Mouse (Mus musculus) heart, postnatal 0 days (tissue): Measurements from ENCODE around the gene Rassf1. TPM values are rescaled to one million over a fixed set of nuclear protein-coding genes. Genes with fewer than 3 reads are reported as not detected.

Source experiments
- ATAC-seq: fragments of 200-750 bp; cut with Nextera tagmentation; 2 replicates; pipeline ENCODE4 v1.8.0; 2017; ENCODE audit warnings: low read depth, moderate number of reproducible peaks, moderate library complexity; ENCODE audit not compliant: insufficient read depth
- DNase-seq: peaks from one replicate; pipeline ENCODE4 v3.0.0-alpha.2; 2016; ENCODE audit warnings: low spot score
- H3K27ac ChIP-seq: fragments of 300-500 bp; sonication (generic); 2 replicates; pipeline ENCODE4 v1.5.1; 2014; ENCODE audit warnings: low read depth, mild to moderate bottlenecking
- H3K27me3 ChIP-seq: fragments of 300-500 bp; sonication (generic); 2 replicates; pipeline ENCODE4 v1.6.1; 2014; ENCODE audit warnings: low read length, mixed read lengths; ENCODE audit not compliant: control insufficient read depth, insufficient read depth
- H3K36me3 ChIP-seq: fragments of 300-500 bp; sonication (generic); replicated peaks from 2 replicates; pipeline ENCODE4 v1.6.1; 2014; ENCODE audit warnings: low read length, mixed read lengths; ENCODE audit not compliant: control insufficient read depth, insufficient read depth
- H3K4me1 ChIP-seq: fragments of 300-500 bp; sonication (generic); 2 replicates; pipeline ENCODE4 v1.6.1; 2014; ENCODE audit warnings: antibody characterized with exemption; ENCODE audit not compliant: control insufficient read depth, insufficient read depth
- H3K4me2 ChIP-seq: fragments of 300-500 bp; sonication (generic); 2 replicates; pipeline ENCODE4 v1.6.1; 2014; ENCODE audit warnings: low read depth, mild to moderate bottlenecking, low read length, moderate library complexity
- H3K4me3 ChIP-seq: fragments of 300-500 bp; sonication (generic); 2 replicates; pipeline ENCODE4 v1.5.1; 2014; ENCODE audit warnings: low read depth, low read length
- H3K9ac ChIP-seq: fragments of 300-500 bp; sonication (generic); replicated peaks from 2 replicates; pipeline ENCODE4 v1.6.1; 2014; ENCODE audit warnings: low read depth, low read length, mixed read lengths
- H3K9me3 ChIP-seq: fragments of 300-500 bp; sonication (generic); replicated peaks from 2 replicates; pipeline ENCODE4 v1.6.1; 2016; ENCODE audit warnings: low read length; ENCODE audit not compliant: control insufficient read depth
- CTCF ChIP-seq: IDR thresholded peaks from 2 replicates; pipeline ENCODE4 v1.5.1; 2016; ENCODE audit warnings: antibody characterized with exemption, control low read depth, low read depth
- EP300 ChIP-seq: IDR thresholded peaks from 2 replicates; pipeline ENCODE4 v1.6.1; 2016; ENCODE audit warnings: antibody characterized with exemption, low read depth
- WGBS: fragments of 180-500 bp; shearing (Covaris S2); extraction: QIAGEN DNeasy Blood & Tissue Kit; methylation state at CpG from one replicate; pipeline ENCODE4 v1.1.7; 2014; 5-methylcytosine and 5-hydroxymethylcytosine counted together
- polyA plus RNA-seq: library from polyadenylated mRNA; unstranded; fragments of >200 nt; fragmentation: Nextera tagmentation; extraction: Ambion mirVana; gene quantifications from 2 replicates; pipeline ENCODE4 v1.2.1, GENCODE M21; 2015
- total RNA-seq: library from RNA; depleted of rRNA; stranded (reverse); fragments of >200 nt; gene quantifications from 2 replicates; pipeline ENCODE4 v1.2.3, GENCODE M21; 2014; ENCODE audit warnings: low replicate concordance

Gene Rassf1
- total and polyA plus RNA-seq, 2 experiments from 2014 or later, result 28.7 to 35.1 TPM

GRCm38 (mm10) chr9:107590773-107591060 is 39.4 kb downstream of the Rassf1 start:
- 85% methylated on average over 6 of the region's 6 CpGs for WGBS
- Histone ChIP-seq H3K9me3 (no peaks in the 10 kb centered on the region), H3K4me2 (no peak overlapping the region), H3K27me3 (no peaks in the 10 kb centered on the region), H3K36me3 (peaks cover 46% of the 10 kb centered on the region), H3K27ac (peak overlapping the region; percentile 54), H3K9ac (no peak overlapping the region), H3K4me3 (no peak overlapping the region), H3K4me1 (peaks cover 41% of the 10 kb centered on the region)
- ATAC-seq, result no peak
- no peak for DNase-seq
- no peak for TF ChIP-seq CTCF
- TF ChIP-seq EP300, result no peak

DNA sequence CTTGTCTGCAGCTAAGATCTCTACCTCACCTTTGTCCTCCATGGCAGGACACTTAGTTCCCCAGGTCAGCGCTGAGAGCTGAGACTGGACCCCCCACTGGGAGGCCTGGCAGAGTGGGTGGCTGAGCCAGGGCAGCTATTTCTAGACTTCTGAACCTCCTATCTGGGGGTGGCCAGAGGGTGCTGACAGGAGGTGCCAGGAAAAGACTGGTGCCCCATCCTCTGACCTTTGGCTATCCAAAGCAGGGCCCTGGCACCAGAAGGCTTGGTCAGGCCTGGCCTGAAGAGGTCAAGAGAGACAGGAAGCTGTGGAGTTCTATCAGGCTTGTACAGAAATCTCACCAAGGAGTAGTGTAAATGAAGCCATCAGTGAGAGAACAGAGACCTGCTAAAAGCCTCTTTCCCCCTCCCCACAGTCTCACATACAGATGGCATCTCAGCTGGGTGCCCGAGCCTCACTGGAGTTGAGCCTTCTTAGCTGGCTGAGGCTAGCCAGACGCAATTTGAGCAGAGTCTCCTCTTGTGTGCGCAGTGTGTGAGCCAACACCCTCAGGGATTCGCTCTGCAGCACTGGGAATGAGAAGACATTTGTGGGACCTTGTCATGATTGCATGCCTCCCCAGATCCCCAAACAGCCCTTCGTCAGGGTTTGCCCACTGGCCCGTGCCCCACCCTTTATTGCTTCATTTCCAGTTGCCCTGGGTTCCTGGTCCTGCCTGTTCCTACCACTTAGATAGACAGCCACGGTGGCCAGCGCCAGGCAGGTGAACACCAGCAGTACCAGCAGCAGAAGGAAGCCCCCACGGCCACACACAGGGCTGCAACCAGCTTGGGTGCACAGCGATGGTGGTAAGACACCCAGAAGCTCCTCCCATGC is 42.0 kb downstream of the Rassf1 start:
- H3K27me3 ChIP-seq, result no peaks in the 10 kb centered on the region
- no peak overlapping the region for H3K4me3 ChIP-seq
- peaks cover 51% of the 10 kb centered on the region for H3K4me1 ChIP-seq
- H3K9me3 ChIP-seq, result no peaks in the 10 kb centered on the region
- TF ChIP-seq CTCF (no peak), EP300 (0 out of 2 replicates have a peak, but pooled peaks have one; percentile 36)
- H3K27ac ChIP-seq, result peak overlapping the region; percentile 77
- H3K36me3 ChIP-seq, result peaks cover 46% of the 10 kb centered on the region
- 72% methylated on average over 11 of the region's 11 CpGs for whole genome bisulfite sequencing
- DNase-seq (peak; percentile 79), ATAC-seq (peak; percentile 49)
- no peak overlapping the region for H3K4me2 ChIP-seq
- H3K9ac ChIP-seq, result no peak overlapping the region; the same call in 1 of the 2 replicates

DNA sequence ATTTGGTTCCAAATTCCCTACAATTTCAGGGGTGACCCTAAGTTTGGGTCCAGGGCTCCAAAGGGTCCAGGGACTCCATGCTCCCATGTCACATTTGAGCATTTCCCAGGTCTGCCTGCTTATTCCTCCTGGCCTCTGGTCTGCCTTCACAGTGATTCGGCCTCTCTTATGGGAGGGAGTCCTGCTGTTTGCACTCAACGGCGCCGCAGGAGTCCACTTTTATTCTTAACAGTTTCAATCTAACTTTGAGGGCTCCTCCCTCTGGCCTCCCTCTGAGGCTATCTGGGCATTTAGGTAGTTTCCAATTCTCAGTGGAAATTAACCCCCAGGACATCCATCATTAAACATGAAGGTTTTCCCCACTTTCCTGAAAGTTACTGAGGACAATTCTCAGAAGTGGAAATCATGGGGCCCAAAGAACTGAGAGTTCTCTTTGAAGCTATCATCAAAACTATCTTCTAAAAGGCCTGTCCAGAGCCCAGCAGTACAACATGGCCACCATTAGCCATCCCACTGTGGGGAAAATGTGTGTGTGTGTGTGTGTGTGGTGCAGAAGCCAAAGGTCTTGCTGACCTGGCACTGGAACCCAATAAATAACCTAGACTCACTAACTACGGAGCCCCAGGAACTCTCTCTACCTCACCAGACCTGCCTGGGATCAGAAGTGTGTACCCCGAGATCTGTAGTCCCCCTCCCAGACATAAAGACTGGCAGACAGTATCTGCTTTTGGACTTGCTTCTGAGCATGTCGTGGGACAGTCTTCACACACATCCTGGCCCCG is 43.1 kb downstream of the Rassf1 start:
- no peak for DNase-seq
- Histone ChIP-seq H3K27ac (peak overlapping the region; percentile 77), H3K9ac (no peak overlapping the region), H3K4me1 (peaks cover 42% of the 10 kb centered on the region), H3K4me2 (no peak overlapping the region), H3K36me3 (peaks cover 46% of the 10 kb centered on the region), H3K9me3 (no peaks in the 10 kb centered on the region), H3K27me3 (no peaks in the 10 kb centered on the region), H3K4me3 (no peak overlapping the region)
- no peak for ATAC-seq
- 78% methylated on average over 8 of the region's 8 CpGs for WGBS
- no peak for TF ChIP-seq CTCF
- no peak for TF ChIP-seq EP300

GRCm38 (mm10) chr9:107596619-107597569 is 45.5 kb downstream of the Rassf1 start:
- TF ChIP-seq EP300, result no peak
- no peak for TF ChIP-seq CTCF
- peak; percentile 83 for ATAC-seq
- Histone ChIP-seq H3K9ac (peak overlapping the region; percentile 53), H3K9me3 (no peaks in the 10 kb centered on the region), H3K4me1 (peaks cover 39% of the 10 kb centered on the region), H3K27ac (peak overlapping the region; percentile 91), H3K36me3 (peaks cover 33% of the 10 kb centered on the region), H3K27me3 (no peaks in the 10 kb centered on the region), H3K4me3 (peak overlapping the region; percentile 34), H3K4me2 (peak overlapping the region; percentile 57)
- WGBS, result 44% methylated on average over 11 of the region's 11 CpGs
- peak; percentile 91 for DNase-seq

GRCm38 (mm10) chr9:107598385-107598784 is 47.0 kb downstream of the Rassf1 start:
- H3K27ac ChIP-seq, result no peak overlapping the region
- no peak for ATAC-seq

More at GRCm38 (mm10) chr9:107598385-107598784, 47.0 kb downstream of the Rassf1 start:
- Histone ChIP-seq H3K4me2 (no peak overlapping the region), H3K9ac (no peak overlapping the region), H3K9me3 (no peaks in the 10 kb centered on the region), H3K4me1 (peaks cover 27% of the 10 kb centered on the region), H3K4me3 (no peak overlapping the region), H3K27me3 (no peaks in the 10 kb centered on the region), H3K36me3 (peaks cover 18% of the 10 kb centered on the region)
- TF ChIP-seq EP300 (no peak), CTCF (no peak)
- no peak for DNase-seq
- 74% methylated on average over 5 of the region's 5 CpGs for WGBS
